Mouse (Mus musculus): ENCODE results near the gene Nmur1.

Gene Nmur1

GRCm38 (mm10) chr1:86433359-86433758, 7.3 kb upstream of the Nmur1 start:
- no peak for TF ChIP-seq GATA4 (IDR thresholded peaks at IDR 0.05; ENCODE audit: insufficient replicate concordance, low read length)

- no peak for TF ChIP-seq GATA4 (IDR thresholded peaks at IDR 0.05; ENCODE audit: insufficient replicate concordance, low read length)
Measured at GRCm38 (mm10) chr1:86432778-86433177, 6.8 kb upstream of the Nmur1 start.

- no peak for TF ChIP-seq GATA4 (IDR thresholded peaks at IDR 0.05; ENCODE audit: insufficient replicate concordance, low read length)
Measured at GRCm38 (mm10) chr1:86430056-86430455, 4.0 kb upstream of the Nmur1 start.

GRCm38 (mm10) chr1:86424835-86425547, 1.0 kb downstream of the Nmur1 start:
- no peak for TF ChIP-seq GATA4 (IDR thresholded peaks at IDR 0.05; ENCODE audit: insufficient replicate concordance, low read length)

GRCm38 (mm10) chr1:86424336-86424735, 1.7 kb downstream of the Nmur1 start:
- no peak for TF ChIP-seq GATA4 (IDR thresholded peaks at IDR 0.05; ENCODE audit: insufficient replicate concordance, low read length)

- no peak for TF ChIP-seq GATA4 (IDR thresholded peaks at IDR 0.05; ENCODE audit: insufficient replicate concordance, low read length)
Measured at GRCm38 (mm10) chr1:86423879-86424278, 2.1 kb downstream of the Nmur1 start.

- TF ChIP-seq GATA4 (IDR thresholded peaks at IDR 0.05; ENCODE audit: insufficient replicate concordance, low read length) = no peak
Measured at GRCm38 (mm10) chr1:86421007-86421406, 5.0 kb downstream of the Nmur1 start.

- TF ChIP-seq GATA4 (IDR thresholded peaks at IDR 0.05; ENCODE audit: insufficient replicate concordance, low read length) = no peak
Measured at GRCm38 (mm10) chr1:86416321-86416720, 9.7 kb downstream of the Nmur1 start.

- TF ChIP-seq GATA4 (IDR thresholded peaks at IDR 0.05; ENCODE audit: insufficient replicate concordance, low read length) = no peak
Measured at GRCm38 (mm10) chr1:86415612-86416184, 10.3 kb downstream of the Nmur1 start.

GRCm38 (mm10) chr1:86415144-86415543, 10.9 kb downstream of the Nmur1 start:
- no peak for TF ChIP-seq GATA4 (IDR thresholded peaks at IDR 0.05; ENCODE audit: insufficient replicate concordance, low read length)

GRCm38 (mm10) chr1:86414715-86415114, 11.3 kb downstream of the Nmur1 start:
- no peak for TF ChIP-seq GATA4 (IDR thresholded peaks at IDR 0.05; ENCODE audit: insufficient replicate concordance, low read length)

- TF ChIP-seq GATA4 (IDR thresholded peaks at IDR 0.05; ENCODE audit: insufficient replicate concordance, low read length) = no peak
Measured at GRCm38 (mm10) chr1:86409476-86409875, 16.6 kb downstream of the Nmur1 start.

GRCm38 (mm10) chr1:86408515-86408914, 17.5 kb downstream of the Nmur1 start:
- TF ChIP-seq GATA4 (IDR thresholded peaks at IDR 0.05; ENCODE audit: insufficient replicate concordance, low read length) = no peak

- TF ChIP-seq GATA4 (IDR thresholded peaks at IDR 0.05; ENCODE audit: insufficient replicate concordance, low read length) = no peak
Measured at GRCm38 (mm10) chr1:86406914-86407313, 19.1 kb downstream of the Nmur1 start.

- no peak for TF ChIP-seq GATA4 (IDR thresholded peaks at IDR 0.05; ENCODE audit: insufficient replicate concordance, low read length)
Measured at GRCm38 (mm10) chr1:86406313-86406712, 19.7 kb downstream of the Nmur1 start.

GRCm38 (mm10) chr1:86404834-86405233, 21.2 kb downstream of the Nmur1 start:
- TF ChIP-seq GATA4 (IDR thresholded peaks at IDR 0.05; ENCODE audit: insufficient replicate concordance, low read length) = no peak
